Mouse (Mus musculus) neural tube, embryonic 12.5 days (tissue): Measurements from ENCODE around the gene Mdfi. TPM values are rescaled to one million over a fixed set of nuclear protein-coding genes. Genes with fewer than 3 reads are reported as not detected.
A peak's percentile ranks its signal among the peaks of the same experiment; 100 is the strongest.

ENCODE experiments used
- ATAC-seq: fragments of 200-750 bp; cut with Nextera tagmentation; 2 replicates; pipeline ENCODE4 v1.8.0; 2017; ENCODE audit warnings: low read depth, mild to moderate bottlenecking, moderate TSS enrichment, moderate library complexity; ENCODE audit not compliant: low FRiP score
- H3K27ac ChIP-seq: fragments of 300-500 bp; sonication (generic); 2 replicates; pipeline ENCODE4 v1.5.1; 2016
- H3K27me3 ChIP-seq: fragments of 300-500 bp; sonication (generic); replicated peaks from 2 replicates; pipeline ENCODE4 v1.6.1; 2016; ENCODE audit warnings: mild to moderate bottlenecking
- H3K36me3 ChIP-seq: fragments of 300-500 bp; sonication (generic); 2 replicates; pipeline ENCODE4 v1.6.1; 2016; ENCODE audit warnings: mild to moderate bottlenecking
- H3K4me1 ChIP-seq: fragments of 300-500 bp; sonication (generic); 2 replicates; pipeline ENCODE4 v1.6.1; 2016
- H3K4me2 ChIP-seq: fragments of 300-500 bp; sonication (generic); replicated peaks from 2 replicates; pipeline ENCODE4 v1.6.1; 2016; ENCODE audit warnings: mild to moderate bottlenecking
- H3K4me3 ChIP-seq: fragments of 300-500 bp; sonication (generic); 2 replicates; pipeline ENCODE4 v1.5.1; 2016
- H3K9ac ChIP-seq: fragments of 300-500 bp; sonication (generic); 2 replicates; pipeline ENCODE4 v1.6.1; 2016; ENCODE audit warnings: mild to moderate bottlenecking
- H3K9me3 ChIP-seq: fragments of 300-500 bp; sonication (generic); 2 replicates; pipeline ENCODE4 v1.6.1; 2016; ENCODE audit warnings: mild to moderate bottlenecking
- whole genome bisulfite sequencing: fragments of 180-500 bp; shearing (Covaris S2); methylation state at CpG from one replicate; pipeline ENCODE4 v1.1.7; 2016; 5-methylcytosine and 5-hydroxymethylcytosine counted together
- polyA plus RNA-seq: library from polyadenylated mRNA; unstranded; fragments of >200 nt; fragmentation: Nextera tagmentation; extraction: Ambion mirVana; gene quantifications from 2 replicates; pipeline ENCODE4 v1.2.1, GENCODE M21; 2016

Gene Mdfi
- polyA plus RNA-seq: 12.9 and 13.9 TPM in 2 replicates

- peaks cover 41% of the 10 kb centered on the region for H3K27me3 ChIP-seq
- peak within 1 kb of the TSS; percentile 54 for H3K4me3 ChIP-seq
- no peaks in the 10 kb centered on the region for H3K36me3 ChIP-seq
- 4% methylated on average over 18 of the region's 18 CpGs for WGBS
- peaks cover 42% of the 10 kb centered on the region for H3K4me1 ChIP-seq
- peak within 1 kb of the TSS; percentile 86 for H3K4me2 ChIP-seq
- no peak for ATAC-seq
- 0 out of 2 replicates have a peak within 1 kb of the TSS, but pooled peaks have one; percentile 34 for H3K9ac ChIP-seq
- no peaks in the 10 kb centered on the region for H3K9me3 ChIP-seq
- no peak within 1 kb of the TSS for H3K27ac ChIP-seq
Measured at GRCm38 (mm10) chr17:47834482-47834767, at the start of gene Mdfi. Mdfi (minus strand) TSS chr17:47834691.

- H3K4me1 ChIP-seq: peaks cover 53% of the 10 kb centered on the region
- H3K9me3 ChIP-seq: no peaks in the 10 kb centered on the region
- no peak for ATAC-seq
- no peaks in the 10 kb centered on the region for H3K27me3 ChIP-seq
- 88% methylated on average over 5 of the region's 5 CpGs for WGBS
- peaks cover 12% of the 10 kb centered on the region; the same call in 1 of the 2 replicates for H3K36me3 ChIP-seq
- H3K4me2 ChIP-seq: no peak overlapping the region
- no peak overlapping the region for H3K4me3 ChIP-seq
- no peak overlapping the region for H3K9ac ChIP-seq
- no peak overlapping the region for H3K27ac ChIP-seq
Measured at GRCm38 (mm10) chr17:47883099-47883498, 48.6 kb upstream of the Mdfi start.

- H3K9me3 ChIP-seq: no peaks in the 10 kb centered on the region
- no peak overlapping the region for H3K27ac ChIP-seq
- peaks cover 12% of the 10 kb centered on the region; the same call in 1 of the 2 replicates for H3K36me3 ChIP-seq
Measured at GRCm38 (mm10) chr17:47881330-47881729, 46.8 kb upstream of the Mdfi start.

GRCm38 (mm10) chr17:47879207-47879606, 44.7 kb upstream of the Mdfi start:
- Histone ChIP-seq H3K4me3 (no peak overlapping the region), H3K27ac (no peak overlapping the region), H3K4me2 (peak overlapping the region; percentile 61), H3K4me1 (peaks cover 66% of the 10 kb centered on the region), H3K9me3 (no peaks in the 10 kb centered on the region), H3K27me3 (no peaks in the 10 kb centered on the region), H3K9ac (no peak overlapping the region; the same call in 1 of the 2 replicates), H3K36me3 (peaks cover 23% of the 10 kb centered on the region)
- WGBS: 16% methylated on average over 3 of the region's 3 CpGs
- peak; percentile 7; the same call in 1 of the 2 replicates for ATAC-seq

More at GRCm38 (mm10) chr17:47881330-47881729, 46.8 kb upstream of the Mdfi start:
- WGBS: 72% methylated on average over 13 of the region's 13 CpGs
- no peak for ATAC-seq
- peaks cover 53% of the 10 kb centered on the region for H3K4me1 ChIP-seq
- no peak overlapping the region for H3K4me2 ChIP-seq
- H3K27me3 ChIP-seq: no peaks in the 10 kb centered on the region
- no peak overlapping the region for H3K4me3 ChIP-seq
- no peak overlapping the region for H3K9ac ChIP-seq

GRCm38 (mm10) chr17:47878378-47879089, 44.0 kb upstream of the Mdfi start:
- peak overlapping the region; percentile 20 for H3K4me3 ChIP-seq
- WGBS: 7% methylated on average over 35 of the region's 35 CpGs
- H3K4me2 ChIP-seq: peak overlapping the region; percentile 61
- peak overlapping the region; percentile 56 for H3K9ac ChIP-seq
- H3K27ac ChIP-seq: peak overlapping the region; percentile 26; the same call in 1 of the 2 replicates
- peaks cover 71% of the 10 kb centered on the region for H3K4me1 ChIP-seq
- H3K9me3 ChIP-seq: no peaks in the 10 kb centered on the region
- H3K27me3 ChIP-seq: no peaks in the 10 kb centered on the region
- peaks cover 21% of the 10 kb centered on the region for H3K36me3 ChIP-seq
- ATAC-seq: peak; percentile 58

- Histone ChIP-seq H3K9ac (peak overlapping the region; percentile 56), H3K27me3 (no peaks in the 10 kb centered on the region), H3K9me3 (no peaks in the 10 kb centered on the region), H3K27ac (peak overlapping the region; percentile 66), H3K4me3 (no peak overlapping the region), H3K4me1 (peaks cover 78% of the 10 kb centered on the region), H3K36me3 (peaks cover 21% of the 10 kb centered on the region), H3K4me2 (peak overlapping the region; percentile 61)
- ATAC-seq: peak; percentile 15
- 23% methylated on average over 10 of the region's 10 CpGs for WGBS
Measured at GRCm38 (mm10) chr17:47877715-47878377, 43.4 kb upstream of the Mdfi start.

- Histone ChIP-seq H3K27ac (peak overlapping the region; percentile 66), H3K9ac (peak overlapping the region; percentile 56; the same call in 1 of the 2 replicates), H3K9me3 (no peaks in the 10 kb centered on the region), H3K4me1 (peaks cover 80% of the 10 kb centered on the region), H3K27me3 (no peaks in the 10 kb centered on the region), H3K4me2 (peak overlapping the region; percentile 61), H3K4me3 (no peak overlapping the region), H3K36me3 (peaks cover 21% of the 10 kb centered on the region)
- ATAC-seq: peak; percentile 55
- 17% methylated on average over 26 of the region's 26 CpGs for WGBS
Measured at GRCm38 (mm10) chr17:47876776-47877714, 42.6 kb upstream of the Mdfi start.

- peak; percentile 7 for ATAC-seq
- Histone ChIP-seq H3K9ac (no peak overlapping the region), H3K4me2 (peak overlapping the region; percentile 45), H3K36me3 (peaks cover 46% of the 10 kb centered on the region), H3K4me3 (no peak overlapping the region), H3K9me3 (no peaks in the 10 kb centered on the region), H3K27ac (no peak overlapping the region), H3K27me3 (no peaks in the 10 kb centered on the region), H3K4me1 (peaks cover 59% of the 10 kb centered on the region)
- WGBS: 11% methylated on average over 9 of the region's 9 CpGs
Measured at GRCm38 (mm10) chr17:47873341-47873791, 38.9 kb upstream of the Mdfi start.

GRCm38 (mm10) chr17:47872311-47873011, 38.0 kb upstream of the Mdfi start:
- peaks cover 50% of the 10 kb centered on the region for H3K4me1 ChIP-seq
- peak; percentile 35 for ATAC-seq
- no peak overlapping the region for H3K9ac ChIP-seq
- H3K4me2 ChIP-seq: peak overlapping the region; percentile 38
- H3K4me3 ChIP-seq: no peak overlapping the region
- no peaks in the 10 kb centered on the region for H3K27me3 ChIP-seq
- WGBS: 39% methylated on average over 31 of the region's 31 CpGs
- H3K36me3 ChIP-seq: peaks cover 47% of the 10 kb centered on the region
- peak overlapping the region; percentile 33; the same call in 1 of the 2 replicates for H3K27ac ChIP-seq
- H3K9me3 ChIP-seq: no peaks in the 10 kb centered on the region

- WGBS: 95% methylated on average over 10 of the region's 10 CpGs
- Histone ChIP-seq H3K27me3 (no peaks in the 10 kb centered on the region), H3K36me3 (peaks cover 45% of the 10 kb centered on the region), H3K27ac (no peak overlapping the region), H3K4me1 (peaks cover 25% of the 10 kb centered on the region), H3K9ac (no peak overlapping the region), H3K4me2 (no peak overlapping the region), H3K4me3 (no peak overlapping the region), H3K9me3 (no peaks in the 10 kb centered on the region)
- ATAC-seq: no peak
Measured at GRCm38 (mm10) chr17:47869874-47870273, 35.4 kb upstream of the Mdfi start.

GRCm38 (mm10) chr17:47866037-47866436, 31.5 kb upstream of the Mdfi start:
- Histone ChIP-seq H3K27ac (no peak overlapping the region), H3K4me3 (no peak overlapping the region)
- ATAC-seq: no peak

More at GRCm38 (mm10) chr17:47866037-47866436, 31.5 kb upstream of the Mdfi start:
- Histone ChIP-seq H3K9me3 (no peaks in the 10 kb centered on the region), H3K36me3 (peaks cover 31% of the 10 kb centered on the region), H3K9ac (no peak overlapping the region), H3K4me2 (no peak overlapping the region), H3K4me1 (peaks cover 12% of the 10 kb centered on the region), H3K27me3 (no peaks in the 10 kb centered on the region)
- 70% methylated on average over 10 of the region's 10 CpGs for WGBS
